Mouse (Mus musculus): ENCODE measurements around the gene Phpt1. TPM values are rescaled to one million over a fixed set of nuclear protein-coding genes. Genes with fewer than 3 reads are reported as not detected.
A peak's percentile ranks its signal among the peaks of the same experiment; 100 is the strongest.

Gene Phpt1
- polyA plus RNA-seq, 1 experiment from 2014 or later, result 167 TPM

DNA sequence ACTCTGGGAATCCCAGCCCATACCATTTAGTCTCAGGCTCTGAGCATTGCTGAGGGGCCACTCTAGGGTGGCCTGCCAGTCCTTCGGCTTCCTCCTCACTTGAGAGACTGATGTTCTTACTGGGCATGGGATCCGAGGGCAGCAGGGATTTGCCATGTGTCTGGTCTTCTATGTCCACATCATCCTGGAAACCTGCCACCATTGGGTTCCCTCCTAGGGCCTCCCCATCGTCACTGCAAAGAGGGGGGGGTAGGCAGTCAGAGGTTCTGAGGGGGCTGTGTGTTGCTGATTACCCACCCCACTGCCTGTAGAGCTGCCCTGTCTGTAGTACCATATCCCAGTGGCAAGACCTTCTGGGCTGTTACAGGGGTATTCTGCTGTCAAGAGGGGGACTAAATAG, 10.6 kb upstream of the Phpt1 start:
- Histone ChIP-seq H3K27ac (replicated peaks; ENCODE audit: low read depth, low read length) (no peak overlapping the region), H3K36me3 (ENCODE audit: control insufficient read depth, insufficient read depth, low read length) (peaks cover 72% of the 10 kb centered on the region)

DNA sequence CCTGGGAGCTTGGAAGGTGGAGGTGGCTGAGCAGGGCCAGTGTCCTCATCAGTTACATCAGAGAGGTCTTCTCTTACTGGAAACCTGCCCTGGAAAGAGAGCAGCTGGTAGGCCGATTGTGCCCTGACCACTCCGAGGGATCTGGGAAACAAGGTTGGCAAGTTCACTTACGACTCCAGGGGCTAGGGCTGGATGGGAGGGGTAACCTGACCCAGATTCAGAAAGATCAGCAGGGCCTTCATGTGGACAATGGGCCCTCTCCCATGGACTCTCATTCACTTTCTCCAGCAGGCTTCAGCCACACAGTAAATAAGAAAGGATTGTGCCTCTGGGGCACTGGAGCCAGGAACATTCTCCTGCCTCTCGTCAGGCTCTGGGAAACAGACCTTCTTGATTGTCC, 9.8 kb upstream of the Phpt1 start:
- H3K4me3 ChIP-seq (replicated peaks; ENCODE audit: low read depth, low read length), result no peak overlapping the region
- H3K27ac ChIP-seq (replicated peaks; ENCODE audit: low read depth, low read length), result no peak overlapping the region
- peaks cover 64% of the 10 kb centered on the region for H3K36me3 ChIP-seq (ENCODE audit: control insufficient read depth, insufficient read depth, low read length)
- no peak overlapping the region for H3K9ac ChIP-seq (replicated peaks; ENCODE audit: low read length)
- no peak for DNase-seq
- H3K4me1 ChIP-seq (ENCODE audit: control insufficient read depth, insufficient read depth, low read length), result peaks cover 21% of the 10 kb centered on the region
- no peak overlapping the region for H3K4me2 ChIP-seq (ENCODE audit: low read length)
- WGBS, result 91% methylated on average over 4 of the region's 4 CpGs
- no peaks in the 10 kb centered on the region for H3K9me3 ChIP-seq (ENCODE audit: control insufficient read depth, low read length)
- peaks cover 12% of the 10 kb centered on the region for H3K27me3 ChIP-seq (ENCODE audit: control insufficient read depth, insufficient read depth, low read length)
- no peak for ATAC-seq (ENCODE audit: low FRiP score, low TSS enrichment)

More for the DNA sequence above, 10.6 kb upstream of the Phpt1 start:
- WGBS, result 97% methylated on average over 3 of the region's 3 CpGs
- DNase-seq, result no peak
- Histone ChIP-seq H3K9ac (replicated peaks; ENCODE audit: low read length) (no peak overlapping the region), H3K9me3 (ENCODE audit: control insufficient read depth, low read length) (no peaks in the 10 kb centered on the region), H3K4me2 (ENCODE audit: low read length) (no peak overlapping the region), H3K27me3 (ENCODE audit: control insufficient read depth, insufficient read depth, low read length) (peaks cover 4% of the 10 kb centered on the region), H3K4me3 (replicated peaks; ENCODE audit: low read depth, low read length) (no peak overlapping the region), H3K4me1 (ENCODE audit: control insufficient read depth, insufficient read depth, low read length) (peaks cover 17% of the 10 kb centered on the region; the same call in 1 of the 2 replicates)
- no peak for ATAC-seq (ENCODE audit: low FRiP score, low TSS enrichment)

DNA sequence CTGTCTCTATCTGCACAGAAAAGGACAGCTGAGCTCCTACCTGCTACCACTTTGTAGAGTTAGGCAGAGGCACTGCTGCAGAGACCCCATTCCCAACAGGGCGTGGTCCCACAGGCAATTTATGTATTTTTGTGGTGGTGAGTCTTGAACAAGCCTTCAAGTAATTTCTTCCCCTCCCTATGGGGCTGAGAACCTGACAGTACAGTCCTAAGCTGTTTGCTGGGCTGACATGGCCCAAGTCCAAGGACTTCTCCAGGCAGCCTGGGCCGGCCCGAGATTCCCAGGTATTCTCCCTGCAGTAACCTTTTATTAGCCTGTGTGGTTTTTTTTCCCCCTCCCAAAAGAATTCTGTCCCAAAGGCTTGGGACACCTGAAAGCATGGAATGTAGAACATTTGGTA, 9.1 kb upstream of the Phpt1 start:
- no peak for DNase-seq
- Histone ChIP-seq H3K9me3 (ENCODE audit: control insufficient read depth, low read length) (no peaks in the 10 kb centered on the region), H3K4me1 (ENCODE audit: control insufficient read depth, insufficient read depth, low read length) (peaks cover 23% of the 10 kb centered on the region), H3K4me3 (replicated peaks; ENCODE audit: low read depth, low read length) (no peak overlapping the region), H3K36me3 (ENCODE audit: control insufficient read depth, insufficient read depth, low read length) (peaks cover 60% of the 10 kb centered on the region), H3K27me3 (ENCODE audit: control insufficient read depth, insufficient read depth, low read length) (peaks cover 19% of the 10 kb centered on the region), H3K27ac (replicated peaks; ENCODE audit: low read depth, low read length) (no peak overlapping the region), H3K9ac (replicated peaks; ENCODE audit: low read length) (no peak overlapping the region), H3K4me2 (ENCODE audit: low read length) (no peak overlapping the region)
- WGBS, result 94% methylated on average over 3 of the region's 3 CpGs
- no peak for ATAC-seq (ENCODE audit: low FRiP score, low TSS enrichment)

DNA sequence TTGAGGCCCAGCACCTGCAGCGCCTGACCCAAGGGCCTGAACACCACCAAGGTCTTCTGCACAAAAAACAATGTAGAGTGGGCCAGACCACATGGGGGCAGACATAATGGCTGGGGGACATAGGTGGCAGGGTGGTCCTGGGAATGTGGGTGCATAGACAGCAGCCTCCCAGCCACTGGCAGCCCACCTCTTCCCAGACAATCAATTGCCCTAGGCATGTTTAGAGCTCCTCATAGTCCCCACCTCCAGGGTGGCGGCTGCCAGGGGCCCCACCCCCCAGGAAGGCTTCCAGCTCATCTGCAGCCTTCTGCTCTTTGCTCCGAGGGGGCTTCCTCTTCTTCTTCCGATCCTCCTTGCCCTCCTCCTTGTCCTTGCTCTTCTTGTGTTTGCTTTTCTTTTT, 8.5 kb upstream of the Phpt1 start:
- Histone ChIP-seq H3K9me3 (ENCODE audit: control insufficient read depth, low read length) (no peaks in the 10 kb centered on the region), H3K36me3 (ENCODE audit: control insufficient read depth, insufficient read depth, low read length) (peaks cover 56% of the 10 kb centered on the region), H3K4me2 (ENCODE audit: low read length) (no peak overlapping the region), H3K27ac (replicated peaks; ENCODE audit: low read depth, low read length) (no peak overlapping the region), H3K9ac (replicated peaks; ENCODE audit: low read length) (no peak overlapping the region), H3K4me3 (replicated peaks; ENCODE audit: low read depth, low read length) (no peak overlapping the region), H3K4me1 (ENCODE audit: control insufficient read depth, insufficient read depth, low read length) (peaks cover 23% of the 10 kb centered on the region), H3K27me3 (ENCODE audit: control insufficient read depth, insufficient read depth, low read length) (peaks cover 25% of the 10 kb centered on the region)
- DNase-seq, result no peak
- WGBS, result 79% methylated on average over 4 of the region's 4 CpGs
- ATAC-seq (ENCODE audit: low FRiP score, low TSS enrichment), result no peak

DNA sequence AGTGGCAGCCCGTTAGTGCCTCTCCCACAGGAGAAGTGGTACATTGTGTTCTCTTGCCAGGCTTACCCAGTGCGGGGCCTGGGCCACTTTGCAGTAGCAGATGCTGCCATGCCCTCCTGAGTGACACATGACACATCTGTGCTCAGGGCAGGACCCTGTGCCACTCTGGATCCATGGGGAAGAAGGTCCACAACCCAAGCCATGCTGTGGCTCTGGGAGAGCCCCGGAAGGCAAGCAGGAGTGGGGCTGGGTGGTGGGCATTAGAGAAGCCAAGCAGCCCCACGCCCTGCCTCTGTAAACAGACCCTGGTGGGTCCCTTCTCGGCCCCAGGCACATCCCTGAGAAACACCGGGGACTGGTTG, 8.1 kb upstream of the Phpt1 start:
- 0 out of 2 replicates have a peak overlapping the region, but pooled peaks have one; percentile 13 for H3K27ac ChIP-seq (replicated peaks; ENCODE audit: low read depth, low read length)
- DNase-seq, result no peak
- peaks cover 51% of the 10 kb centered on the region for H3K36me3 ChIP-seq (ENCODE audit: control insufficient read depth, insufficient read depth, low read length)
- no peak overlapping the region for H3K4me2 ChIP-seq (ENCODE audit: low read length)
- no peak overlapping the region for H3K9ac ChIP-seq (replicated peaks; ENCODE audit: low read length)
- H3K27me3 ChIP-seq (ENCODE audit: control insufficient read depth, insufficient read depth, low read length), result peaks cover 29% of the 10 kb centered on the region
- ATAC-seq (ENCODE audit: low FRiP score, low TSS enrichment), result no peak
- H3K4me3 ChIP-seq (replicated peaks; ENCODE audit: low read depth, low read length), result no peak overlapping the region
- WGBS, result 76% methylated on average over 6 of the region's 6 CpGs
- peaks cover 23% of the 10 kb centered on the region for H3K4me1 ChIP-seq (ENCODE audit: control insufficient read depth, insufficient read depth, low read length)
- H3K9me3 ChIP-seq (ENCODE audit: control insufficient read depth, low read length), result no peaks in the 10 kb centered on the region

DNA sequence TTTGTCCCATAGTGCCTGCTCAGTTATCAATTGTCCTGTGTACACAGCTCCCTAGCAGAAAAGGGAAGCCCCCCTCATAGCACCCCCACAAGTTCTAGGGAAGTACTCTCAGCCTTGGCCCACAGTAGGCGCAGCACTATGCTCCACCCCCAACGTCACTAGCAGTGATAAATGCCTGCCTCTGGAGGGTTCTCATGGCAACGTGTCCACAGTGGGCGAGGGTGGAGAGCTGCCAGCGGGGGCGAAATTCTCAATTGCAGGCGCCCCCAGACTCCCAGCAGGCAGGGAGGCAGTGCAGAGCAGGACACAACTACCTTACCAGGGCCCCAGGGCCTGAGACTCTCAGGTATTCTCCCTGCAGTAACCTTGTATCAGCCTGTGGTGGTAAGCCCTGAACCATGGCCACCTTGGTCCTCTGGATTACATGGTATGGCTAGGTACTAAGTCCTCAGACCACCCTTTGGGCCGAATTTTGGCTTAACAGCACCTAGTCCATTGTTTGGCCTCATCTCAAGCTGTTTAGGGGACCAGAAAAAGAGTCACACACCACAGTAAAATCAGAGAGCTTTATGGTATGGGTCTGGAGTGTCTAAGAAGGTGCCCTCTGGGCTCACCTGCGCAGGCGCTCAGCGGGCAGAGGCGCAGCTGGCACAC, 7.6 kb upstream of the Phpt1 start:
- Histone ChIP-seq H3K9me3 (ENCODE audit: control insufficient read depth, low read length) (no peaks in the 10 kb centered on the region), H3K4me3 (replicated peaks; ENCODE audit: low read depth, low read length) (no peak overlapping the region), H3K4me2 (ENCODE audit: low read length) (no peak overlapping the region), H3K36me3 (ENCODE audit: control insufficient read depth, insufficient read depth, low read length) (peaks cover 50% of the 10 kb centered on the region), H3K27ac (replicated peaks; ENCODE audit: low read depth, low read length) (0 out of 2 replicates have a peak overlapping the region, but pooled peaks have one; percentile 13), H3K27me3 (ENCODE audit: control insufficient read depth, insufficient read depth, low read length) (peaks cover 34% of the 10 kb centered on the region), H3K9ac (replicated peaks; ENCODE audit: low read length) (no peak overlapping the region), H3K4me1 (ENCODE audit: control insufficient read depth, insufficient read depth, low read length) (peaks cover 27% of the 10 kb centered on the region)
- DNase-seq (peak; percentile 58), ATAC-seq (ENCODE audit: low FRiP score, low TSS enrichment) (0 out of 2 replicates have a peak, but pooled peaks have one; percentile 29)
- 52% methylated on average over 12 of the region's 12 CpGs for WGBS

DNA sequence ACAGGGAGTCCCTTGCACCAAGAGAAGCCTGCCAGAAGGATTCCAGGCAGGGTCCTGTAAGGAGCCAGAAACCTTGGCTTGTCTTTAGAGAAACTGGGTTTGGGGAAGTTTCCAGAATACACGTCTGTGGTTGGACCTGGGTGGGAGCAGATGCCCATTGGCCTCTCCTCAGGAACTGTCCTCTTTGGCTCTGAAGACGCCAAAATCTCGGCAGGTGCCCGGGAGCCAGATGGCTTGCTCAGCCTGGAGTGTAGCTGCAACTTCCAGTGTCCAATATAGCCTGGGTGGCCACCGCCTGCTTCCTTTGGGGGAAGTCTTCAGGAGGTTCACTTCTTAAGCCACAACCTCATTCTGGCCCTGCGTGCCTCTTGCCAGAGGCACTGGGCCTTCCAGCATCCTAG, 6.9 kb upstream of the Phpt1 start:
- peaks cover 41% of the 10 kb centered on the region for H3K27me3 ChIP-seq (ENCODE audit: control insufficient read depth, insufficient read depth, low read length)
- H3K36me3 ChIP-seq (ENCODE audit: control insufficient read depth, insufficient read depth, low read length), result peaks cover 48% of the 10 kb centered on the region
- DNase-seq (no peak), ATAC-seq (ENCODE audit: low FRiP score, low TSS enrichment) (no peak)
- H3K9ac ChIP-seq (replicated peaks; ENCODE audit: low read length), result no peak overlapping the region; the same call in 1 of the 2 replicates
- WGBS, result 41% methylated on average over 6 of the region's 6 CpGs
- H3K9me3 ChIP-seq (ENCODE audit: control insufficient read depth, low read length), result no peaks in the 10 kb centered on the region
- H3K4me1 ChIP-seq (ENCODE audit: control insufficient read depth, insufficient read depth, low read length), result peaks cover 29% of the 10 kb centered on the region
- no peak overlapping the region for H3K4me3 ChIP-seq (replicated peaks; ENCODE audit: low read depth, low read length)
- no peak overlapping the region for H3K4me2 ChIP-seq (ENCODE audit: low read length)
- H3K27ac ChIP-seq (replicated peaks; ENCODE audit: low read depth, low read length), result no peak overlapping the region

DNA sequence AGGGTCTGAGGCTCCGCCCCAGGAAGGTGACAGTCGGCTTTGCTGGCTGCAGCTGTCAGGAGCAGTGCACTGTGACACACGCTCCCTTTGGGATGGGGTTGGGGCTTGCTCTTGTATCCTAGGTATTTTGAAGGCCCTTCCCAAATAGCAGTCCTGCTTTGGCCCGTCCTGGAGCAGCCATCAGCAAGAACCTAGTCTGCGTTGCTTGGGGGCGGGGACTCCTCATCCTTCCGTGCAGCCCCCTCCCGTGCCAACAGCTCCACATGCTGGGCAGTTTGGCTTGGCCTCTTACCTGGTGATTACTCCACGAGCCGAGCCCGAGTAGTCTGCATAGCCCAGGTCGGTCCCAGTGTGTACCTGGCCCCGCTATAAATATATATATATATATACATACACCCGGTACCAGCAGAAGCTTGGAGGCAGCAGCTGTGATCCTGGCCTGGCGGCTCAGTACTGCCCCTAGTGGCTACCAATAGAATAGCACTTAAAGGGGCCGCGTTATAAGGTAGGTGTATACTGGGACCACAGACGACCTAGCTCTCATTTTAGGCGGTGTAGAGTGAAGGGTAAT, 6.4 kb upstream of the Phpt1 start, which contains the start of gene Ajm1:
Gene Ajm1, minus strand, starts transcription at position 464 of the 571 bp plus-strand sequence.
- H3K9me3 ChIP-seq (ENCODE audit: control insufficient read depth, low read length), result no peaks in the 10 kb centered on the region
- WGBS, result 5% methylated on average over 19 of the region's 19 CpGs
- peaks cover 45% of the 10 kb centered on the region for H3K36me3 ChIP-seq (ENCODE audit: control insufficient read depth, insufficient read depth, low read length)
- peaks cover 46% of the 10 kb centered on the region for H3K27me3 ChIP-seq (ENCODE audit: control insufficient read depth, insufficient read depth, low read length)
- ATAC-seq (ENCODE audit: low FRiP score, low TSS enrichment) (peak; percentile 72), DNase-seq (peak; percentile 87)
- H3K4me3 ChIP-seq (replicated peaks; ENCODE audit: low read depth, low read length), result peak within 1 kb of the TSS; percentile 51
- H3K4me2 ChIP-seq (ENCODE audit: low read length), result peak within 1 kb of the TSS; percentile 79
- H3K4me1 ChIP-seq (ENCODE audit: control insufficient read depth, insufficient read depth, low read length), result peaks cover 29% of the 10 kb centered on the region
- H3K27ac ChIP-seq (replicated peaks; ENCODE audit: low read depth, low read length), result 0 out of 2 replicates have a peak within 1 kb of the TSS, but pooled peaks have one; percentile 13
- peak within 1 kb of the TSS; percentile 64 for H3K9ac ChIP-seq (replicated peaks; ENCODE audit: low read length)

Data from midbrain, embryonic 14.5 days (tissue).